Mouse (Mus musculus) C2C12 (cell line): Measurements from ENCODE around the gene A430078G23Rik.

Experiments
- CEBPB ChIP-seq: IDR thresholded peaks from one replicate; pipeline ENCODE4 v1.6.1; 2011; ENCODE audit warnings: low read depth, mild to moderate bottlenecking, control low read depth, moderate library complexity
- CTCF ChIP-seq: IDR thresholded peaks from one replicate; pipeline ENCODE4 v1.5.1; 2011; ENCODE audit not compliant: control insufficient read depth, insufficient read depth, insufficient read length
- FOSL1 ChIP-seq: IDR thresholded peaks from one replicate; pipeline ENCODE4 v1.8.0; 2011; ENCODE audit warnings: mild to moderate bottlenecking, low read length; ENCODE audit not compliant: poor library complexity, insufficient read depth, severe bottlenecking
- MAX ChIP-seq: IDR thresholded peaks from one replicate; pipeline ENCODE4 v1.6.1; 2011; ENCODE audit warnings: mild to moderate bottlenecking, control low read depth
- MYOD1 ChIP-seq: IDR thresholded peaks from one replicate; pipeline ENCODE4 v1.6.1; 2011; ENCODE audit warnings: low read depth; ENCODE audit not compliant: control insufficient read depth, insufficient read length
- MYOG ChIP-seq: IDR thresholded peaks from one replicate; pipeline ENCODE4 v1.6.1; 2011; ENCODE audit not compliant: control insufficient read depth, insufficient read length; ENCODE audit errors: extremely low read depth
- USF1 ChIP-seq: IDR thresholded peaks from one replicate; pipeline ENCODE4 v1.6.1; 2011; ENCODE audit warnings: low read depth, mild to moderate bottlenecking, control low read depth, moderate library complexity

GRCm38 (mm10) chr8:3313843-3314242 is 39.4 kb upstream of the A430078G23Rik start:
- TF ChIP-seq CTCF = no peak
- no peak for TF ChIP-seq USF1
- no peak for TF ChIP-seq MYOG
- no peak for TF ChIP-seq MAX
- TF ChIP-seq CEBPB = no peak
- no peak for TF ChIP-seq MYOD1
- TF ChIP-seq FOSL1 = no peak
